Mouse (Mus musculus) CH12.LX (cell line): Measurements from ENCODE around the gene Aebp1.

ENCODE experiments used
- CTCF ChIP-seq, 2 experiments: IDR thresholded peaks in 1 of 2; conservative IDR thresholded peaks in 1 of 2; 2 replicates each; pipeline ENCODE4 v1.5.1; 2011 to 2012; ENCODE audit warnings: low read depth in 2 of 2, low read length in 2 of 2, improper control_type of control experiment in 1 of 2, inconsistent platforms in 1 of 2, mild to moderate bottlenecking in 1 of 2, moderate library complexity in 1 of 2
- ELF1 ChIP-seq: IDR thresholded peaks from 2 replicates; pipeline ENCODE4 v1.6.1; 2014; ENCODE audit warnings: low read depth, mild to moderate bottlenecking, inconsistent platforms, low read length, improper control_type of control experiment
- EP300 ChIP-seq: IDR thresholded peaks from 2 replicates; pipeline ENCODE4 v1.6.1; 2011; ENCODE audit warnings: low read length, improper control_type of control experiment
- ETS1 ChIP-seq: conservative IDR thresholded peaks from 2 replicates; pipeline ENCODE4 v1.6.1; 2012; ENCODE audit warnings: low read depth, mild to moderate bottlenecking, inconsistent platforms, low read length, improper control_type of control experiment, moderate library complexity
- MAFK ChIP-seq: IDR thresholded peaks from 2 replicates; pipeline ENCODE4 v1.6.1; 2011; ENCODE audit warnings: low read length, improper control_type of control experiment; ENCODE audit not compliant: insufficient replicate concordance
- MYC ChIP-seq: IDR thresholded peaks from 2 replicates; pipeline ENCODE4 v1.6.1; 2011; ENCODE audit warnings: low read depth, mild to moderate bottlenecking, improper control_type of control experiment, low read length
- RAD21 ChIP-seq: IDR thresholded peaks from 2 replicates; pipeline ENCODE4 v1.6.1; 2011; ENCODE audit warnings: low read depth, mild to moderate bottlenecking, low read length, improper control_type of control experiment, moderate library complexity
- SMC3 ChIP-seq: IDR thresholded peaks from 2 replicates; pipeline ENCODE4 v1.6.1; 2011; ENCODE audit warnings: low read depth, low read length, improper control_type of control experiment
- TCF12 ChIP-seq: IDR thresholded peaks from 2 replicates; pipeline ENCODE4 v1.6.1; 2014; ENCODE audit warnings: low read depth, mild to moderate bottlenecking, inconsistent platforms, low read length, improper control_type of control experiment
- UBTF ChIP-seq: IDR thresholded peaks from 2 replicates; pipeline ENCODE4 v1.6.1; 2012; ENCODE audit warnings: low read depth, mild to moderate bottlenecking, inconsistent platforms, low read length, improper control_type of control experiment, moderate library complexity
- USF1 ChIP-seq: IDR thresholded peaks from 2 replicates; pipeline ENCODE4 v1.6.1; 2014; ENCODE audit warnings: low read depth, mild to moderate bottlenecking, inconsistent platforms, low read length, improper control_type of control experiment
- ZC3H11A ChIP-seq: IDR thresholded peaks from 2 replicates; pipeline ENCODE4 v1.6.1; 2012; ENCODE audit warnings: low read depth, mild to moderate bottlenecking, inconsistent platforms, low read length, improper control_type of control experiment

DNA sequence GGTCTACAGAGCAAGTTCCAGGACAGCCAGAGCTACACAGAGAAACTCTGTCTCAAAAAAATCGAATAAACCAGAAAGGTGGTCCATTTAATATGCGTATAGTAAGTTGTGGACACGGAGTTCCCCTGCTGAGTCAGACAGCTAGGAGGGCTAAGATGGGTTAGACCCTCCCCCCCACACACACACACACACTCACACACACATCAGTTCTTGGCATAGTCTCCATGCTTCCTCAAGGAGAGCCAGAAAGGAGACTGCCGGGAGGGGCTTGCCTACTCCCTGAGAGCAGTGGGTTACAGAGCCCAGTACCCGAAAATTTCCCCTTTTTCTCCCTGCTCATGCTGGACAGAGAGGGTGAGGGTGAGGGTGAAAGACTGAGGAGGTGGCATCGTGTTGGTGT is 1.1 kb upstream of the Aebp1 start:
- TF ChIP-seq EP300: no peak
- TF ChIP-seq USF1: no peak
- no peak for TF ChIP-seq CTCF (conservative IDR thresholded peaks at IDR 0.05 in 1 of 2, IDR thresholded peaks at IDR 0.05 in 1 of 2; ENCODE audit: low read depth in 2 of 2, low read length in 2 of 2)
- TF ChIP-seq SMC3: no peak
- TF ChIP-seq ELF1: no peak
- no peak for TF ChIP-seq ZC3H11A
- no peak for TF ChIP-seq MAFK
- TF ChIP-seq TCF12: no peak
- TF ChIP-seq RAD21: no peak
- no peak for TF ChIP-seq ETS1
- no peak for TF ChIP-seq MYC
- TF ChIP-seq UBTF: no peak
